8 mouse cellular contexts compared by ENCODE assay signal in the genomic region with DNA sequence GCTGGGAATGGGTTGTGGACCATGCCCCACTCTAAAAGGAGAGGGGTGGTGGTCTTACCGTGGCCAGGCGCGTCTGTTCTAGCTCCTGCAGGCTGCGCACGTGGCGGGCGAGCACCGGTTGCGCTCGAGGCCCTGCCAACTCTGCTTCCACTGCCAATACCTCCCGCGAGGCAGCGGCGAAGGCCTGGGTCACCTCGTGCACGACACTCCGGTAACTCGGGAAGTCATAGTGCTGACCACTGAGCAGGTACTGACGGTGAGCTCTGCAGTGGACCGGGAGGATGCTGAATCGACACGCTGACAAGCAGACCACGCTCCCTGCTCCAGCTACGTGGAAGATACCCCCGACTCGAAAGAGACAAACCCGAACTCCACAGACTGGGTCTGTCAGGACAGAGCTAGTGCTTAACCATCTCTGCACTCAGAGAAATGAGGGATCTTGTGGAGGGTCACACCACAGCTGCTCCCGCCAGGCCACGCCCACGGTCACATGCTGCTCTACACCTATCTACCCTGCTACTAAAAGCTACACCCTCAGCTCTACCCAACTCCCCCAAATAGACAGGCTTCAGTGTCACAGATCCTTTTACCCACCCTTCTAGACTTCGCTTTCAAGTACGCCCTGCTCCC. TPM values are rescaled to one million over a fixed set of nuclear protein-coding genes. Genes with fewer than 3 reads are reported as not detected.
A peak's percentile ranks its signal among the peaks of the same experiment; 100 is the strongest.
DNase-seq lines count a peak whose midpoint lies in the region; ATAC-seq lines count a peak whose summit lies in the region.

No protein-coding gene starts in this region.

- no peak for ATAC-seq in lung, embryonic 16.5 days (ENCODE audit: low read depth)
- ATAC-seq in embryonic facial prominence, embryonic 15.5 days (ENCODE audit: insufficient number of reproducible peaks, low FRiP score, low TSS enrichment, low read depth): peak; percentile 9
- ATAC-seq in hindbrain, embryonic 16.5 days: peak; percentile 27; the same call in 1 of the 2 replicates
- ATAC-seq in midbrain, embryonic 13.5 days: no peak

- peak overlapping the region; percentile 88 for H3K4me2 ChIP-seq in lung, embryonic 16.5 days (ENCODE audit: low read depth, low read length)
- H3K4me2 ChIP-seq in embryonic facial prominence, embryonic 15.5 days (replicated peaks): peak overlapping the region; percentile 83
- H3K4me2 ChIP-seq in hindbrain, embryonic 16.5 days (ENCODE audit: low read length): peak overlapping the region; percentile 65
- peak overlapping the region; percentile 64 for H3K4me2 ChIP-seq in midbrain, embryonic 13.5 days (replicated peaks)

- peak overlapping the region; percentile 78 for H3K4me3 ChIP-seq in lung, embryonic 16.5 days (ENCODE audit: low read length)
- peak overlapping the region; percentile 73 for H3K4me3 ChIP-seq in embryonic facial prominence, embryonic 15.5 days (replicated peaks)
- peak overlapping the region; percentile 77 for H3K4me3 ChIP-seq in hindbrain, embryonic 16.5 days (ENCODE audit: low read length)
- H3K4me3 ChIP-seq in midbrain, embryonic 13.5 days (replicated peaks): peak overlapping the region; percentile 55

- peaks cover 46% of the 10 kb centered on the region for H3K4me1 ChIP-seq in lung, embryonic 16.5 days (replicated peaks; ENCODE audit: control insufficient read depth, insufficient read depth, low read length)
- H3K4me1 ChIP-seq in embryonic facial prominence, embryonic 15.5 days: peaks cover 76% of the 10 kb centered on the region
- H3K4me1 ChIP-seq in hindbrain, embryonic 16.5 days (ENCODE audit: control insufficient read depth, insufficient read depth, low read depth, low read length): peaks cover 48% of the 10 kb centered on the region
- H3K4me1 ChIP-seq in midbrain, embryonic 13.5 days (replicated peaks): peaks cover 50% of the 10 kb centered on the region

- H3K27me3 ChIP-seq in lung, embryonic 16.5 days (ENCODE audit: control insufficient read depth, insufficient read depth, low read depth, low read length): peaks cover 17% of the 10 kb centered on the region
- H3K27me3 ChIP-seq in embryonic facial prominence, embryonic 15.5 days: peaks cover 20% of the 10 kb centered on the region
- peaks cover 22% of the 10 kb centered on the region for H3K27me3 ChIP-seq in hindbrain, embryonic 16.5 days (replicated peaks; ENCODE audit: control insufficient read depth, insufficient read depth, low read length)
- H3K27me3 ChIP-seq in midbrain, embryonic 13.5 days: peaks cover 36% of the 10 kb centered on the region

- H3K27ac ChIP-seq in lung, embryonic 16.5 days (ENCODE audit: low read length): 0 out of 2 replicates have a peak overlapping the region, but pooled peaks have one; percentile 41
- peak overlapping the region; percentile 97 for H3K27ac ChIP-seq in embryonic facial prominence, embryonic 15.5 days (replicated peaks)
- peak overlapping the region; percentile 98 for H3K27ac ChIP-seq in hindbrain, embryonic 16.5 days (ENCODE audit: low read depth, low read length)
- H3K27ac ChIP-seq in midbrain, embryonic 13.5 days: peak overlapping the region; percentile 89

- no peak for DNase-seq in lung, postnatal 10 days
- no peak for DNase-seq in frontal cortex, postnatal 14 days (ENCODE audit: low spot score in 2 of 2)
- no peak for DNase-seq in frontal cortex, postnatal 10 days (ENCODE audit: low spot score in 2 of 2)
- DNase-seq in lung, postnatal 14 days: no peak

- peaks cover 18% of the 10 kb centered on the region for H3K36me3 ChIP-seq in lung, embryonic 16.5 days (ENCODE audit: control insufficient read depth, insufficient read depth, low read length)
- peaks cover 29% of the 10 kb centered on the region for H3K36me3 ChIP-seq in embryonic facial prominence, embryonic 15.5 days
- peaks cover 9% of the 10 kb centered on the region for H3K36me3 ChIP-seq in hindbrain, embryonic 16.5 days (ENCODE audit: control insufficient read depth, insufficient read depth, low read length)
- peaks cover 32% of the 10 kb centered on the region for H3K36me3 ChIP-seq in midbrain, embryonic 13.5 days

- peak overlapping the region; percentile 96 for H3K9ac ChIP-seq in lung, embryonic 16.5 days (ENCODE audit: low read length)
- peak overlapping the region; percentile 40 for H3K9ac ChIP-seq in embryonic facial prominence, embryonic 15.5 days
- H3K9ac ChIP-seq in hindbrain, embryonic 16.5 days (ENCODE audit: low read depth, low read length): peak overlapping the region; percentile 98
- H3K9ac ChIP-seq in midbrain, embryonic 13.5 days (replicated peaks): peak overlapping the region; percentile 78

- WGBS in lung, embryonic 16.5 days: 29% methylated on average over 32 of the region's 32 CpGs
- WGBS in embryonic facial prominence, embryonic 15.5 days: 27% methylated on average over 32 of the region's 32 CpGs
- WGBS in hindbrain, embryonic 16.5 days: 36% methylated on average over 29 of the region's 32 CpGs
- WGBS in midbrain, embryonic 13.5 days: 41% methylated on average over 32 of the region's 32 CpGs

- no peaks in the 10 kb centered on the region for H3K9me3 ChIP-seq in lung, embryonic 16.5 days (ENCODE audit: control insufficient read depth, low read length)
- no peaks in the 10 kb centered on the region for H3K9me3 ChIP-seq in embryonic facial prominence, embryonic 15.5 days (replicated peaks)
- H3K9me3 ChIP-seq in hindbrain, embryonic 16.5 days (ENCODE audit: control insufficient read depth, low read length): no peaks in the 10 kb centered on the region
- H3K9me3 ChIP-seq in midbrain, embryonic 13.5 days: no peaks in the 10 kb centered on the region

RNA-seq across cellular contexts. Expression of a gene that starts 0.7 kb away (rescaled TPM):
- polyA plus RNA-seq in lung, embryonic 16.5 days (2015; fragmentation: Nextera tagmentation; extraction: Ambion mirVana): 125 and 133 TPM in 2 replicates
- 155 and 174 TPM in 2 replicates for polyA plus RNA-seq in embryonic facial prominence, embryonic 15.5 days (2015; fragmentation: Nextera tagmentation; extraction: Ambion mirVana)
- 173 and 192 TPM in 2 replicates for polyA plus RNA-seq in hindbrain, embryonic 16.5 days (2015; fragmentation: Nextera tagmentation; extraction: Ambion mirVana)
- 152 and 155 TPM in 2 replicates for polyA plus RNA-seq in midbrain, embryonic 13.5 days (2015; fragmentation: Nextera tagmentation; extraction: Ambion mirVana)

RNA-seq across cellular contexts. Expression of a gene that starts 4.8 kb away (rescaled TPM):
- 917 and 987 TPM in 2 replicates for polyA plus RNA-seq in lung, embryonic 16.5 days (2015; fragmentation: Nextera tagmentation; extraction: Ambion mirVana)
- 940 and 1,016 TPM in 2 replicates for polyA plus RNA-seq in embryonic facial prominence, embryonic 15.5 days (2015; fragmentation: Nextera tagmentation; extraction: Ambion mirVana)
- 576 and 598 TPM in 2 replicates for polyA plus RNA-seq in hindbrain, embryonic 16.5 days (2015; fragmentation: Nextera tagmentation; extraction: Ambion mirVana)
- 680 and 755 TPM in 2 replicates for polyA plus RNA-seq in midbrain, embryonic 13.5 days (2015; fragmentation: Nextera tagmentation; extraction: Ambion mirVana)

RNA-seq across cellular contexts. Expression of a gene that starts 12.9 kb away (rescaled TPM):
- 166 and 169 TPM in 2 replicates for polyA plus RNA-seq in lung, embryonic 16.5 days (2015; fragmentation: Nextera tagmentation; extraction: Ambion mirVana)
- polyA plus RNA-seq in embryonic facial prominence, embryonic 15.5 days (2015; fragmentation: Nextera tagmentation; extraction: Ambion mirVana): 151 and 159 TPM in 2 replicates
- 9.3 and 15.5 TPM in 2 replicates for polyA plus RNA-seq in hindbrain, embryonic 16.5 days (2015; fragmentation: Nextera tagmentation; extraction: Ambion mirVana)
- 0.97 and 1.1 TPM in 2 replicates for polyA plus RNA-seq in midbrain, embryonic 13.5 days (2015; fragmentation: Nextera tagmentation; extraction: Ambion mirVana)

RNA-seq across cellular contexts. Expression of a gene that starts 18.7 kb away (rescaled TPM):
- polyA plus RNA-seq in lung, embryonic 16.5 days (2015; fragmentation: Nextera tagmentation; extraction: Ambion mirVana): 5.6 and 7.0 TPM in 2 replicates
- 16.5 and 18.7 TPM in 2 replicates for polyA plus RNA-seq in embryonic facial prominence, embryonic 15.5 days (2015; fragmentation: Nextera tagmentation; extraction: Ambion mirVana)
- 164 and 190 TPM in 2 replicates for polyA plus RNA-seq in hindbrain, embryonic 16.5 days (2015; fragmentation: Nextera tagmentation; extraction: Ambion mirVana)
- polyA plus RNA-seq in midbrain, embryonic 13.5 days (2015; fragmentation: Nextera tagmentation; extraction: Ambion mirVana): 60.6 and 61.5 TPM in 2 replicates

RNA-seq across cellular contexts. Expression of a gene that starts 21.7 kb away (rescaled TPM):
- polyA plus RNA-seq in lung, embryonic 16.5 days (2015; fragmentation: Nextera tagmentation; extraction: Ambion mirVana): 300 and 319 TPM in 2 replicates
- polyA plus RNA-seq in embryonic facial prominence, embryonic 15.5 days (2015; fragmentation: Nextera tagmentation; extraction: Ambion mirVana): 310 and 324 TPM in 2 replicates
- polyA plus RNA-seq in hindbrain, embryonic 16.5 days (2015; fragmentation: Nextera tagmentation; extraction: Ambion mirVana): 429 and 441 TPM in 2 replicates
- 370 and 392 TPM in 2 replicates for polyA plus RNA-seq in midbrain, embryonic 13.5 days (2015; fragmentation: Nextera tagmentation; extraction: Ambion mirVana)

Comparison
In these comparisons a context has a peak if more than half of its experiments do, and no peak if none do; other contexts are left out.
1. ATAC-seq: peak in embryonic facial prominence, embryonic 15.5 days (single experiment) and hindbrain, embryonic 16.5 days (single experiment); none in lung, embryonic 16.5 days (single experiment) and midbrain, embryonic 13.5 days (single experiment).
2. H3K27ac ChIP-seq: peak in every context shown above with its lines; median percentile 98 in hindbrain, embryonic 16.5 days; 97 in embryonic facial prominence, embryonic 15.5 days; 89 in midbrain, embryonic 13.5 days; 41 in lung, embryonic 16.5 days.
3. H3K9ac ChIP-seq: peak in every context shown above with its lines; median percentile 98 in hindbrain, embryonic 16.5 days; 96 in lung, embryonic 16.5 days; 78 in midbrain, embryonic 13.5 days; 40 in embryonic facial prominence, embryonic 15.5 days.
4. Peak in every context shown above with its lines, with median percentiles within 50 percentile points of each other: H3K4me2 ChIP-seq and H3K4me3 ChIP-seq.